Mouse (Mus musculus) limb, embryonic 13.5 days (tissue): ENCODE data around the gene Il9r. TPM values are rescaled to one million over a fixed set of nuclear protein-coding genes. Genes with fewer than 3 reads are reported as not detected.

Experiments used
- ATAC-seq: fragments of 200-750 bp; cut with Nextera tagmentation; 2 replicates; pipeline ENCODE4 v1.8.0; 2017; ENCODE audit warnings: low read depth, moderate number of reproducible peaks, moderate TSS enrichment; ENCODE audit not compliant: low FRiP score
- H3K27ac ChIP-seq: fragments of 300-500 bp; sonication (generic); 2 replicates; pipeline ENCODE4 v1.5.1; 2015; ENCODE audit warnings: inconsistent platforms, mild to moderate bottlenecking, moderate library complexity
- H3K27me3 ChIP-seq: fragments of 300-500 bp; sonication (generic); 2 replicates; pipeline ENCODE4 v1.6.1; 2015; ENCODE audit warnings: mild to moderate bottlenecking, inconsistent platforms
- H3K36me3 ChIP-seq: fragments of 300-500 bp; sonication (generic); 2 replicates; pipeline ENCODE4 v1.6.1; 2015; ENCODE audit warnings: inconsistent platforms, mild to moderate bottlenecking, moderate library complexity
- H3K4me1 ChIP-seq: fragments of 300-500 bp; sonication (generic); 2 replicates; pipeline ENCODE4 v1.6.1; 2015; ENCODE audit warnings: inconsistent platforms
- H3K4me2 ChIP-seq: fragments of 300-500 bp; sonication (generic); replicated peaks from 2 replicates; pipeline ENCODE4 v1.6.1; 2015; ENCODE audit warnings: inconsistent platforms, mild to moderate bottlenecking, moderate library complexity
- H3K4me3 ChIP-seq: fragments of 300-500 bp; sonication (generic); 2 replicates; pipeline ENCODE4 v1.5.1; 2015; ENCODE audit warnings: moderate library complexity, mild to moderate bottlenecking, inconsistent platforms
- H3K9ac ChIP-seq: fragments of 300-500 bp; sonication (generic); 2 replicates; pipeline ENCODE4 v1.6.1; 2015; ENCODE audit warnings: mild to moderate bottlenecking, inconsistent platforms
- H3K9me3 ChIP-seq: fragments of 300-500 bp; sonication (generic); 2 replicates; pipeline ENCODE4 v1.6.1; 2016; ENCODE audit warnings: inconsistent platforms
- WGBS: fragments of 180-500 bp; shearing (Covaris S2); methylation state at CpG from one replicate; pipeline ENCODE4 v1.1.7; 2015; 5-methylcytosine and 5-hydroxymethylcytosine counted together
- polyA plus RNA-seq: library from polyadenylated mRNA; unstranded; fragments of >200 nt; fragmentation: Nextera tagmentation; extraction: Ambion mirVana; gene quantifications from 2 replicates; pipeline ENCODE4 v1.2.1, GENCODE M21; 2015

Il9r gene
- polyA plus RNA-seq, 1 experiment from 2014 or later: 0.50 TPM

GRCm38 (mm10) chr11:32225222-32226104 lies 25.4 kb upstream of the Il9r start:
- Histone ChIP-seq H3K4me3 (peak overlapping the region; percentile 73; the same call in 1 of the 2 replicates), H3K4me1 (peaks cover 62% of the 10 kb centered on the region), H3K27me3 (no peaks in the 10 kb centered on the region), H3K9me3 (no peaks in the 10 kb centered on the region), H3K27ac (peak overlapping the region; percentile 88), H3K36me3 (peaks cover 23% of the 10 kb centered on the region), H3K9ac (peak overlapping the region; percentile 26; the same call in 1 of the 2 replicates), H3K4me2 (peak overlapping the region; percentile 68)
- ATAC-seq: no peak
- WGBS: 43% methylated on average over 7 of the region's 7 CpGs

DNA sequence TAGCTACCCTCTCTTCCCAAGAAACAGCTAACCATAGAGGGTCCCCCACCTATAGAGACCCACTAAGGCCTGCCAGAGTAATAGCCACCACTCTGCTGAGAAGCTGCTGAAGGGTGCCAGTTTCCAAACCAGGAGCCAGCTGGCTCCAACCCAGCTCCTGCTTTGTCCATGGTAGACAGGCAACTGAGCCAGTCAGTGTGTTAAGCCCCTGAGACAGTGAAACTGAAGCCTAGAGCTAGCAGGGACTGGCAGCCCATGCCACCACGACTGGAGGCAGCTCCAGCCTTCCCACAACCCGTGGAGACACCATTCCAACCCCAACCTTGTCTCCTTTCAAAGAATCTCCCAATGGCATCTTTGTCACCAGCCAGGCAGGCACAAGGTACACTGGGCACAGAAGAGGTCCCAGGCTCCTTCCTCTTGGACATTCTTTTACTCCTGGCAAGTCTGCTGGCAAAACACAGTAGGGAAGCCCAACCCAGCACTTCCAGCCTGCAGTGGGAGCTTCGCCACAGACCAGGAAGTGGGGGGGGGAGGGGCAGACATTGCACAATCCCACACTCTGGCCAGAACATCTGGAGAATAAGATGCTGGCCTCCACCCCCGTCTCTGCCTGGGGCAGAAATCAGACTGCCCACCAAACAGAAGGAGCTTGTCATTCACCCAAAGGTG lies 24.5 kb upstream of the Il9r start:
- 13% methylated on average over 4 of the region's 4 CpGs for WGBS

DNA sequence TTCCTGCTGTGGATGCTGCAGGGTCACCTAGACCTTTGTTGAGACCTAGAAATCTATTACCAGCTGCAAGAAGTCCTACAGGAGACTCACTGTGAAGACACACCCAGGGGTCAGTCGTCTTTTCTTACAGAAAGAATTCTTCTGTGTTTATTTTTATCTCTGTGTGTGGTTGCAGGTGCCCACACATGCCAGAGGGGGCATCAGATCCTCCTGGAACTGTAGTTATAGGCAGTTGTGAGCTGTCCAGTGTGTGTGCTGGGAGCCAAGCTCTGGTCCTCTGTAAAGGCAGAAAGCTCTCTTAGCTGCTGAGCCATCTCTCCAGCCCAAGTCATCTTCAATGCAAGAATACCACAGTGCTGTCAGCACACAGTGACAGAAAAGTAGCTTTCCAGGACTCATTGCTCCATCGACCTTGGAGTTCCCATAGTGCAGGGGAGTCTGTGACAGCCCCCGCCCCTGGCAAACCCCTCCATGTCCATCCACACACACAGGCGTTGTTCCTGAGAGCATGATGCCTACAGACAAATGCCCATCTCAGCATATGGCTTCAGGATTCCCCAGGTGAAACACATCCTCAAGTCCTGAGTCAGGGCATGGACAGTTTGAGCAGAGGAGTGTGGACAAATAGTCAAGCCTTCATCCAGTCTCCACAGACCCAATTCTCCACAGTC lies 23.4 kb upstream of the Il9r start:
- H3K27me3 ChIP-seq: no peaks in the 10 kb centered on the region
- H3K9ac ChIP-seq: no peak overlapping the region
- 70% methylated on average over 4 of the region's 4 CpGs for WGBS
- H3K4me3 ChIP-seq: no peak overlapping the region
- H3K9me3 ChIP-seq: no peaks in the 10 kb centered on the region
- 0 out of 2 replicates have a peak overlapping the region, but pooled peaks have one; percentile 92 for H3K4me2 ChIP-seq
- peaks cover 82% of the 10 kb centered on the region for H3K4me1 ChIP-seq
- ATAC-seq: no peak
- H3K27ac ChIP-seq: no peak overlapping the region
- H3K36me3 ChIP-seq: peaks cover 8% of the 10 kb centered on the region; the same call in 1 of the 2 replicates

More for the DNA sequence above, 24.5 kb upstream of the Il9r start:
- Histone ChIP-seq H3K4me2 (peak overlapping the region; percentile 68), H3K4me1 (peaks cover 71% of the 10 kb centered on the region), H3K27ac (peak overlapping the region; percentile 88), H3K36me3 (peaks cover 15% of the 10 kb centered on the region), H3K9ac (peak overlapping the region; percentile 26; the same call in 1 of the 2 replicates), H3K27me3 (no peaks in the 10 kb centered on the region), H3K9me3 (no peaks in the 10 kb centered on the region), H3K4me3 (0 out of 2 replicates have a peak overlapping the region, but pooled peaks have one; percentile 2)
- peak; percentile 21; the same call in 1 of the 2 replicates for ATAC-seq

GRCm38 (mm10) chr11:32222570-32223194 lies 22.6 kb upstream of the Il9r start:
- Histone ChIP-seq H3K4me3 (peak overlapping the region; percentile 92), H3K27ac (peak overlapping the region; percentile 92; the same call in 1 of the 2 replicates), H3K4me1 (peaks cover 83% of the 10 kb centered on the region), H3K4me2 (peak overlapping the region; percentile 92), H3K27me3 (no peaks in the 10 kb centered on the region), H3K9ac (peak overlapping the region; percentile 98), H3K36me3 (0 out of 2 replicates have a peak, but pooled peaks cover 5% of the 10 kb centered on the region), H3K9me3 (no peaks in the 10 kb centered on the region)
- 9% methylated on average over 21 of the region's 21 CpGs for WGBS
- ATAC-seq: no peak

DNA sequence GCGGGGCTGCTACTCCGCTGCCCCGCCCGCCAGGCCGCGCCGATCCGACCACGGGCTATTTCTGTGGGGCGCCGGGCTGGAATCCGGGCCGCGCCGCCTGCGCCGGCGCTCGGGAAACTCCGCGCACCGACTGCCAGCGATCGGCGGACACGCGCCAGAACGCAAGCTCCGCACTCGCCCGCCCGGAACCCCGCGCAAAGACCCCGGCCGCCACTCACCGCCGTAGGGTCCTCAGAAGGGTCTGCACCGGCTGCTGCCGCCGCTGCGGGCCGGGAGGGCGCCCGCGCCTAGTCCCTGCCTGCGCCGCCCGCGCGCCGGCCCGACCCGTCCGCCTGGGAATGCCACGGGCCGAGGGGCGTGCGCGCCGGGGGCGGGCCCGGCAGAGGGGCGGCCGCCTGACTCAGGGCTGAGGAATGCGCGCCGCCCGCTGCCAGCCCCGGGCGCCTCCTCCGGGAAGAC lies 21.9 kb upstream of the Il9r start, which contains the start of gene Rhbdf1:
Gene Rhbdf1, minus strand, starts transcription at position 350 of the 459 bp plus-strand sequence.
- H3K4me1 ChIP-seq: peaks cover 83% of the 10 kb centered on the region
- peak; percentile 30; the same call in 1 of the 2 replicates for ATAC-seq
- 0 out of 2 replicates have a peak, but pooled peaks cover 5% of the 10 kb centered on the region for H3K36me3 ChIP-seq
- H3K4me3 ChIP-seq: peak within 1 kb of the TSS; percentile 92
- H3K9ac ChIP-seq: peak within 1 kb of the TSS; percentile 98
- no peaks in the 10 kb centered on the region for H3K27me3 ChIP-seq
- WGBS: under 1% methylated on average over 39 of the region's 72 CpGs
- H3K4me2 ChIP-seq: peak within 1 kb of the TSS; percentile 92
- H3K9me3 ChIP-seq: no peaks in the 10 kb centered on the region
- peak within 1 kb of the TSS; percentile 92 for H3K27ac ChIP-seq

DNA sequence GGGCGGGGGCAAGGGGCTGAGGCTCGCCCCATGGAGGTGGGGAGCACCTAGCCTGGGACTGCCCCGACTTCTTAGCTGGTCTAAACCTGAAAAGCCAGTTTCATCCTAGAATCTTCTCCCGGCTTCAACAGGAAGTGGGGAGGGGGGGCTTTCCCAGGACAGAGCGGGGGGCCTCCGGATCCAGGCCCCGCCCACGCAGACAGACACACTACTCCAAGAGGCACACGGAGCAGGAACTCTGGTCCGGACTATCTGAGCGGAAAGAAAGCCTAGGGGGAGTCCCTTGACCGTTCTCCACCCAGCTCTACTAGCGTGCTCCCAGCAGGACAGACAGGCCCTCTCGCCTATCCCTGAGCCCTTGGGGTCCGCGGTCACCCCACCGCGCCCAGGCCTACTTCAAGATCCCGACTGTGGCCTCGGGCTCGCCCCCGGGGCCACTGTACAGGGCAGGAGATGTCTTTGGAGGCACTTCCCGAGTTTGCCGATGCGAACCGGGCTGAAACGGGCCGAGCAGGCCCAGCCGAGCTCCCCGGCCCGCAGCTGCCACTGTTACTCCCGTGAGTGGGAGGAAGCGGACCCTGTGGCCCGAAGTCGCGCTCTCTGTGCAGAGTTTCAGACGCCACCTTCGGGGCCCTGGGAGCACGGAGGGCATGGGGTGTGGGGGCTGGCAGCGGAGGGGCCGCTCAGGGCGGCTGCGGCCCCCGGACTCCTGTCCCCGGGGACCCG lies 21.3 kb upstream of the Il9r start:
- no peaks in the 10 kb centered on the region for H3K27me3 ChIP-seq
- ATAC-seq: peak; percentile 64
- under 1% methylated on average over 43 of the region's 46 CpGs for WGBS
- H3K9ac ChIP-seq: peak overlapping the region; percentile 98
- peak overlapping the region; percentile 92 for H3K4me2 ChIP-seq
- peak overlapping the region; percentile 92 for H3K27ac ChIP-seq
- 0 out of 2 replicates have a peak, but pooled peaks cover 5% of the 10 kb centered on the region for H3K36me3 ChIP-seq
- peak overlapping the region; percentile 92 for H3K4me3 ChIP-seq
- H3K4me1 ChIP-seq: peaks cover 81% of the 10 kb centered on the region
- H3K9me3 ChIP-seq: no peaks in the 10 kb centered on the region

DNA sequence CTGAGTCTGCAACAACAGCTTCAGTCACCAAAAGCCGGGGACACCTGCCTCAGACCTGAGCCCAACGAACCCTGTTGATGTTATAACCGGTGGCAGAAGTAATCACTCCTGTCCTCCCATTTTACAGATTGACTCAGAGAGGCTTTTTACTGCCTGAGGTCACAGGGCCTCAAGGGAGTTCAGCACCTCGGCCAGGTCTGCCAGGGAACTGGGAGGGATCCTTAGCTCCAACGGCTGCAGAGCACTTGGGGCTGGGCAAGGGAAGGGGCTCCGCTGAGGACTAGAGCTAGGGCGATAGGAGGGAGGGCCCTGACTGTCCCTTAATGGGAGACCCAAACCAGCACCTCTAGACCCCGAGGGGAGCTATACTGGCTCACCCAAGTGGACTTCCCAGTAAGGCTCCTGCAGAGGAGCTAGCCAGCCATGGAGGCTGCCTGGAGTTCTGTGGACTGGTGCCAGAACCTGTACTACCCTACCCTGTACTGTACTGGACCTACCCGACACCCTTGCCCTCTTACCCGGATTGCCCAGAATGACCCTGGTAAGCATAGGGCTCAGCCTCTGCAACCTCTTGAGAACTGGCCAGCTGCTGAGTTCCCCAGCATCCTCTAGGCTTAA lies 20.6 kb upstream of the Il9r start:
- H3K9ac ChIP-seq: peak overlapping the region; percentile 98
- no peaks in the 10 kb centered on the region for H3K9me3 ChIP-seq
- H3K36me3 ChIP-seq: peaks cover 8% of the 10 kb centered on the region
- peak overlapping the region; percentile 92 for H3K27ac ChIP-seq
- no peak; the same call in 1 of the 2 replicates for ATAC-seq
- WGBS: 34% methylated on average over 10 of the region's 10 CpGs
- peak overlapping the region; percentile 92 for H3K4me2 ChIP-seq
- H3K27me3 ChIP-seq: no peaks in the 10 kb centered on the region
- peak overlapping the region; percentile 92 for H3K4me3 ChIP-seq
- peaks cover 76% of the 10 kb centered on the region for H3K4me1 ChIP-seq

GRCm38 (mm10) chr11:32219287-32219686 lies 19.2 kb upstream of the Il9r start:
- H3K27ac ChIP-seq: 0 out of 2 replicates have a peak overlapping the region, but pooled peaks have one; percentile 2
- WGBS: 91% methylated on average over 10 of the region's 10 CpGs
- no peak for ATAC-seq
- H3K9me3 ChIP-seq: no peaks in the 10 kb centered on the region
- peaks cover 23% of the 10 kb centered on the region for H3K36me3 ChIP-seq
- no peak overlapping the region for H3K4me3 ChIP-seq
- H3K27me3 ChIP-seq: no peaks in the 10 kb centered on the region
- peaks cover 62% of the 10 kb centered on the region for H3K4me1 ChIP-seq
- no peak overlapping the region for H3K9ac ChIP-seq
- H3K4me2 ChIP-seq: peak overlapping the region; percentile 92; the same call in 1 of the 2 replicates

DNA sequence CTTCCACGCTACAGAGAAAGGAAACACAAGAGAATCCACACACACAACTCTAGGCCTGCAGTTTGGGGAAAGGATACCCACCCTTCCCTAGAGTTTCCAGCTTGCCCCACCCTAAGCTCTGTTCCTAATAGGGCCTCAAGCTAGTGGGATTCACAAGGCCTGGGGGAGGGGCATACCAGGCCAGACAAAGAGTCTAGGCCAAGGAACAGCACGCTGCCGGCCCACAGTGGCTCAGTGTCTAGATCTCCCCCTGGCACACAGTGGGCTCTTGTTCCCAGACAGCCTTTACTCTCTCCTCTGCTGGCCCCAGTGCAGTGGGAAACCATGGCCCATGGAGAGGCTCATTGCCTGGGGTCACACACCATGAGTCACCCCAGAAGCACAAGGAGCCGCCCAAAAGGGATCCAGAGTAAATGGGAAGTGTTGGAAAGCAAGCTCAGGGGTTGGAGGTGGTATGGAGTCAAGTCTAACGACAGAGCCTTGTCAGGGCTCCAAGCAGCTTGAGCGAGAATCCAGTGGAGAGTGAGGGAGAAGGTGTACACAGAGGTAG lies 18.5 kb upstream of the Il9r start:
- Histone ChIP-seq H3K27ac (0 out of 2 replicates have a peak overlapping the region, but pooled peaks have one; percentile 52), H3K27me3 (no peaks in the 10 kb centered on the region), H3K9me3 (no peaks in the 10 kb centered on the region), H3K4me1 (peaks cover 57% of the 10 kb centered on the region), H3K4me3 (no peak overlapping the region), H3K36me3 (peaks cover 30% of the 10 kb centered on the region), H3K9ac (peak overlapping the region; percentile 56), H3K4me2 (peak overlapping the region; percentile 11; the same call in 1 of the 2 replicates)
- no peak for ATAC-seq
- WGBS: 59% methylated on average over 6 of the region's 6 CpGs

DNA sequence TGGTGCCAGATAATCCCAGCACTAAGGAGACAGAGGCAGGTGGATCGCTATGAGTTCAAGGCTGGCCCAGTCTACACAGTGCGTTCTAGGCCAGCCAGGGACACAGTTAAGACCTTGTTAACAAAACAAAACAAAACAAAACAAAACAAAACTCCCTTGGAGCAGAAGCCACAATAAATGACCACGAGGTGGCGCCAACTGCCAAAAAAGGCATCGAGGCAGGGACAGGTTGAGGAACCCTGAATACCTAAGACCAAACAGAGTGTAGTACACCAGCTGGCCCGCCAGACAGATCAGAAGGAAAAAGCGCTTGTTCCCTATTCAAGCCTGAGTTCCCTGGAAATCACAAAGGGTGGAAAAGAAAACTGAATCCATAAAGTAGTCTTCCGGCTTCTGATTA lies 16.8 kb upstream of the Il9r start:
- no peak for ATAC-seq
- peak overlapping the region; percentile 25; the same call in 1 of the 2 replicates for H3K9ac ChIP-seq
- peaks cover 43% of the 10 kb centered on the region for H3K4me1 ChIP-seq
- no peak overlapping the region for H3K4me2 ChIP-seq
- no peaks in the 10 kb centered on the region for H3K27me3 ChIP-seq
- 19% methylated on average over 8 of the region's 8 CpGs for WGBS
- no peaks in the 10 kb centered on the region for H3K9me3 ChIP-seq
- H3K4me3 ChIP-seq: no peak overlapping the region
- peaks cover 47% of the 10 kb centered on the region for H3K36me3 ChIP-seq
- no peak overlapping the region for H3K27ac ChIP-seq
